Mouse (Mus musculus): Measurements from ENCODE around the gene Scn3a.

DNA sequence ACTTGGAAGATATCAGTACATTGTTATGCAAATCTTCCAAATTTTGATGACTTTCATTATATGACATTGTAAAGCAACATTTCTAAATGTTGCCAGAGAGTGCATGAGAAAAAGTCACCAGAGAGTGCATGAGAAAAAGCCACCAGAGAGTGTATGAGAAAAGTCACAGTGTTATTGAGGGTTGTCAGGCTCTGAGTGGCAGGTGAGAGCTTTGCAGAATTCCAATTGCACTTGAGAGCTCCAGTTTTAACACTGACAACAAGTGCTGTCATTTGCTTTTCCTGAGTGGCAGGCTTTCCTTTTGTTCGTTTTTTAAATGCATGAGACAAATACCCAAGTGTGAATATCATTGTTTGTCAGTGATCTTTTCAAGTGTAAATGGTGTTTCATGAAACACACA, 25.6 kb downstream of the Scn3a start:
- TF ChIP-seq CTCF (IDR thresholded peaks at IDR 0.05; ENCODE audit: extremely low read depth, insufficient read length, insufficient replicate concordance, low read depth, low read length), result no peak
- no peak for TF ChIP-seq POLR2A (IDR thresholded peaks at IDR 0.05; ENCODE audit: low read depth, low read length)
